Mouse (Mus musculus) regulatory T cell (primary cell): ENCODE results near the gene Rasgef1b.

Experiments used
- in situ Hi-C: fragments of 300-600 bp; cut with MboI, MseI; formaldehyde crosslinking; loops from one replicate; pipeline ENCODE4 v1.15.1; 2025; ENCODE audit warnings: high pct_unique_total_duplicates

Rasgef1b gene

DNA sequence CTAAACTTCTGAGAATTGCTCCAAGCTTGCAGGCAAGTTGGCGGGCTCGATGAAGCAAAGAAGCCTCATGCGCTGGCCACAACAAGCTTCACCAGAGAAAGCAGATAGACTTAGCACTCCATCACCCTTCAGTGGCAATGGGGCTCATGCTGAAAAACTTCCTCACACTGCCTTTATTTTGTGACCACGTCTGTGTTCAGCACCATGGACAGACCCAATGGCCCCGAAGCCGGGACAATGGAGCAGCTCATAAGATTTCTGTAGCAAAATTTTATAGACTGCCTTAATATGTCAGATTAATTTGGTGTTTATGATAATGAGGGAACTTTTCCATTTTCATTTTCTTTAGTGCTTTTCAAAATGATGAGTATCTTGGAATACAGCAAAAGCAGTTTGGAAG is 21.6 kb downstream of the Rasgef1b start:
- in situ Hi-C loops, result no loop called here

- in situ Hi-C loops, result no loop called here
These were observed 27.1 kb downstream of the Rasgef1b start for GRCm38 (mm10) chr5:99701811-99702210.

DNA sequence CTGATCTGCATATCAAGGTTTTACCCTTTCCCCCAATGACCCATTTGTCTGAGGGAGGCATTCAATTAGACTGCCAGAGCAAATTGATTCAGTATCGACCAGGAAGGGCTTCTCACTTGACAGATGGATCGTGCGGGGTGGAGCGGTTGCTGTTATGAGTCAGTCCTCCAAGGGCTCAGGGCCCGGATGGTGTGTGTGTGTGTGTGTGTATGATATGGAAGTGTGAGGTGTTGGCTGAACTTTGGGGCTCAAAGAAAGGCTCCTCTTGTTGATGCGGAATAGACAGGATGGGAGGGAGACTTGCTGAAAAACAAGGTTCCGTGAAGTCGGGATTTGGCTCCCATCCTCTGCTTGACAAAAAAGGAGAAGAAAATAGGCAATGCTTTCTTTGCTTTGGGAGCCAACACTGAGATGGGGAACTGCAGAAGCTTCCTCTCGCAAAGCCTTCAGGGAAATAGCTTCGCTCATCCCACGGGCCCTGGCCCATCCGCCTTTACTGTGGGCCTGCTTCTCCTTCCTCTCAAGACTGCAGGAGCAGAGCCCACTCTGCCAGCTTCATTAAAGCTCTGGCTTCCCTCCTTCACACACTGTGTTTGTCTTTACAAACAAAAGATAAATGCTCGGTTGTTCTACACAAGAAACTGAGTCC is 34.0 kb downstream of the Rasgef1b start:
- in situ Hi-C loops, result no loop called here

GRCm38 (mm10) chr5:99689909-99690308 is 39.0 kb downstream of the Rasgef1b start:
- in situ Hi-C loops, result no loop called here

- in situ Hi-C loops, result no loop called here
These were observed 41.0 kb downstream of the Rasgef1b start for GRCm38 (mm10) chr5:99687894-99688293.

- in situ Hi-C loops, result no loop called here
These were observed 44.8 kb downstream of the Rasgef1b start for GRCm38 (mm10) chr5:99684023-99684422.

- in situ Hi-C loops, result no loop called here
These were observed 58.8 kb downstream of the Rasgef1b start for GRCm38 (mm10) chr5:99669971-99670571.

- in situ Hi-C loops, result loop anchor here (10.0 kb wide), 1 partner anchor 791 kb away; no protein-coding TSS in a partner anchor
These were observed 72.8 kb downstream of the Rasgef1b start for GRCm38 (mm10) chr5:99656024-99656423.

- in situ Hi-C loops, result loop anchor here (10.0 kb wide), 1 partner anchor 788 kb away; no protein-coding TSS in a partner anchor
These were observed 75.9 kb downstream of the Rasgef1b start for GRCm38 (mm10) chr5:99652931-99653330.

GRCm38 (mm10) chr5:99641407-99641806 is 87.5 kb downstream of the Rasgef1b start:
- in situ Hi-C loops, result no loop called here

DNA sequence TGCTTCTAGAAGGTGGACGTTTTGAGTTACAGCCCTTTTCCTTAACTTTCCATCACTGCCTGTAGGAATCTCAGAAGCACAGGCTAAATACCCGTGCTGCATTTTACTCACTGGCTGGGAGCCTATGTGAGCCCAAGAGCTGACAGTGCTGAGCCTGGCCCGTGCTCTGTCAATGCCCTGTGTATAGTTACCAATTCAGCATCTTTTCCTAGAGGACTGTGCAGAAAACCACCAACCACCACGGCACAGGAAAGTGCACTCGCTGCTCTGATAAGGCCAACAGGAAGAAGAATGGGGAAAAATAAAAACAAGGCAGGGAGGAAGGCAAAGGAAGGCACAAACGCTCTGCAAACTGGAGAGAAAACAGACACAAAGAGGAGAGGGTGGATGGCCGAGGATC is 92.3 kb downstream of the Rasgef1b start:
- in situ Hi-C loops, result no loop called here

- in situ Hi-C loops, result no loop called here
These were observed 94.8 kb downstream of the Rasgef1b start for GRCm38 (mm10) chr5:99634010-99634541.

GRCm38 (mm10) chr5:99633548-99633947 is 95.3 kb downstream of the Rasgef1b start:
- in situ Hi-C loops, result no loop called here

DNA sequence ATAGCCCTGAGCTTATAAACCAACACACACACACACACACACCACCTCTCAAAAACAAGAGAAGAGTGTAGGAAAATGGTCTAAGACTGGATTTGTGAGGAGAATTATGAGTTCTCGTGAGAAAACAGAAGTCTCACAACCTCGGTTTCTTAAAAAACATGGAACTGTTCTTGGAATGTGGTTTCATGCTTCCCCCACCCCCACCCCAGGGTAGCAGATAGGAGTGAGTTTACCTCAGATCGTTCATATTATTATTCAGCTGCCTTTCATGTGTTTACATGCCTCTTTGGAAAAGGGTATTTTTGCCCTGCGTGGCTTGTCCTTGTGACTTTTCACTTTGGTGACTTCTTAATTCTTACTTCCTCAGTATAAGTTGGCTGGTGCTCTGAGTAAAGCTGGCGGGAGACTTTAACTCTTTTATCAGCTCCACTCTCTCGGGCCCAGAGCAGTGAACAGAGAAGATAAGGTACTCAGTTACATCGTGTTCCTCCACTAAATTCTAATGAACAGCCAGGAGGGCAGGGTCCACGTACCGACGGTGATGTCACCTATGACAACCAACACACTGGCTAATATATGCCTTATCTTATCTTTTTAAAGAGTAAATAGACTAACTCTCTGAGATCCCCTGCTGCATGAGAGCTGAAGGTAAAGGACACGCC is 96.1 kb downstream of the Rasgef1b start:
- in situ Hi-C loops, result no loop called here

GRCm38 (mm10) chr5:99630087-99630486 is 98.8 kb downstream of the Rasgef1b start:
- in situ Hi-C loops, result no loop called here

GRCm38 (mm10) chr5:99625603-99626002 is 103.3 kb downstream of the Rasgef1b start:
- in situ Hi-C loops, result no loop called here

DNA sequence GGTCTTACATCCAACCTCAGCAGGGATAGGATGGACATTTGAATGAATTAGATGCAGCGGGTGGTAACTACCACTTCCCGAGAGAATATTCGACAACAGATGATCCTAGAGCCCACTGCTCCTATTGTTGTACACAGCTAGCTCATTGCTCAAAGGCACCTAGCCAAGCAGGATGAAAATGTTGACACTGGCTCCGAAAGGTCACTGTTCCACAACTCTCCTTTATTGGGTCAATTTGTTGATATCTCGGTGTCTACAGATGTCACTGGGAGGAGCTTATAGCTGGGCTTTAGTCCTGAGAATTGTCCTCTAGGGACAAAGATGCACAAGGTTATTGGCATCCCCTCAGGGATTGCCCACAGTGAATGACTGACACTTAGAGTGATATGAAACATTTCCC is 108.1 kb downstream of the Rasgef1b start:
- in situ Hi-C loops, result no loop called here

GRCm38 (mm10) chr5:99617271-99617800 is 111.5 kb downstream of the Rasgef1b start:
- in situ Hi-C loops, result no loop called here

DNA sequence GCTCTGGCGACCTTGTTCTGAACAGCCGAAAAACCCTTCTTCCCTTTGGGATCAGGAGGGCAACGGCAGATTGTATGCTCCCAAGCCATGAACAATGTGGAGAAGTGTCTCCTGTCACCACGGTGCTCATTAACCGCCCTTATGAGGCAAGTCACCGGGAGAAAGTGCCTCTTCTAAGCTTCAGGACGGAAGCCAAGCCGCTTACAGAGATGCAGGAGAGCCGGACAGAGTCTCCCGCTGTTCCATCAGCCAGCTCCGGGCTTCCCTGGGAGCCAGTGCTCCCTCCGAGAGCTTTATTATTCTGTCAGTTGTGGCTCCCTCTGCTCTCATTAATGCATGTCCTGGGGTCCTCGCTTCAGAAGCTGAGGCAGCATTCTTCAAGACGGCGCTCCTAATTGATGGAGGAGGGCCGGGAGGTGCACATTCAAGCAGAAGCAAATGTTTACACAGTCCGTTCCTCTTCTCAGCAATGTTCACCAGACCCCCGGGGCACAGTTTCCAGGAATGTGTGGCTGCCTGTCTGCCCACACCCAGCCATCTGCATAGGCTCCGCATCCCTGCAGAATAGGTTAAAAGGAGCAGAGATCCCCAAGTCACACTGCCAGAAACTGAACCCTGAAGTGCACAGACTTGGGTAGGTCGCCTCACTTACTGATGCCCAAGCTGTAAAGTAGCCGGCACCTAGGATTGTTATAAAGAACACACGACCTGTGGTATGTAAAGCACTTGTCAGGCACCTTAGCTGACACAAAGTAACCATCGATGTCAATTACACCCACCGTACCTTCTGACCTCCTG is 115.3 kb downstream of the Rasgef1b start:
- in situ Hi-C loops, result no loop called here

DNA sequence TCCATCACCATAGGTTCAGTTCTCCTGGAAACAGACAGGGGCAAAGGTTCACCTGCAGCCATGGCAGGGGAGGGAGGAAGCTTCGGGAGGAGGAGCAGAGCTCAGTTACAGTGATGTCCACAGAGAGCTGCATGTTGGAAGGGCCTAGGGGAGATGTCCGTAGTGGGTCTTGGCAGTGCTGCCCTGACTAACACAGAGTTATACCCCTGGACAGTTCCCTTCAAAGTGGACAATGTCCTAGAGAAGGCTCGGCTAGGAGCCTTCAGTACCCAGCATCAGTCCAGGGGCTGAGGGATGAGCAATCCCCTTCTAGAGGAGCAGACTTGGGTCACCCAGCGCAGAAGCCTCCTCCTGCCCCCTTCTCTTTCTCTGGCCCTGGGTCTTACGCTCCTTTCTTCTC is 121.3 kb downstream of the Rasgef1b start:
- in situ Hi-C loops, result no loop called here

GRCm38 (mm10) chr5:99606164-99606858 is 122.6 kb downstream of the Rasgef1b start:
- in situ Hi-C loops, result no loop called here
